Mouse (Mus musculus) bone marrow macrophage, adult 2 months (primary cell): ENCODE data around the gene Maats1.

Source experiments
- CTCF ChIP-seq: IDR thresholded peaks from 2 replicates; pipeline ENCODE4 v1.5.1; 2012; ENCODE audit warnings: low read depth, mild to moderate bottlenecking, low read length, moderate library complexity
- POLR2A ChIP-seq: IDR thresholded peaks from 2 replicates; pipeline ENCODE4 v1.6.1; 2012; ENCODE audit warnings: mild to moderate bottlenecking, low read depth, low read length, borderline replicate concordance

- TF ChIP-seq POLR2A: no peak
- TF ChIP-seq CTCF: no peak
These were observed 17.3 kb upstream of the Maats1 start for GRCm38 (mm10) chr16:38359241-38359640.
